Mouse (Mus musculus) heart, postnatal 0 days (tissue): ENCODE measurements around the gene Gm1043. TPM values are rescaled to one million over a fixed set of nuclear protein-coding genes. Genes with fewer than 3 reads are reported as not detected.

Experiments used
- ATAC-seq: fragments of 200-750 bp; cut with Nextera tagmentation; 2 replicates; pipeline ENCODE4 v1.8.0; 2017; ENCODE audit warnings: low read depth, moderate number of reproducible peaks, moderate library complexity; ENCODE audit not compliant: insufficient read depth
- DNase-seq: peaks from one replicate; pipeline ENCODE4 v3.0.0-alpha.2; 2016; ENCODE audit warnings: low spot score
- H3K27ac ChIP-seq: fragments of 300-500 bp; sonication (generic); 2 replicates; pipeline ENCODE4 v1.5.1; 2014; ENCODE audit warnings: low read depth, mild to moderate bottlenecking
- H3K27me3 ChIP-seq: fragments of 300-500 bp; sonication (generic); 2 replicates; pipeline ENCODE4 v1.6.1; 2014; ENCODE audit warnings: low read length, mixed read lengths; ENCODE audit not compliant: control insufficient read depth, insufficient read depth
- H3K36me3 ChIP-seq: fragments of 300-500 bp; sonication (generic); replicated peaks from 2 replicates; pipeline ENCODE4 v1.6.1; 2014; ENCODE audit warnings: low read length, mixed read lengths; ENCODE audit not compliant: control insufficient read depth, insufficient read depth
- H3K4me1 ChIP-seq: fragments of 300-500 bp; sonication (generic); 2 replicates; pipeline ENCODE4 v1.6.1; 2014; ENCODE audit warnings: antibody characterized with exemption; ENCODE audit not compliant: control insufficient read depth, insufficient read depth
- H3K4me2 ChIP-seq: fragments of 300-500 bp; sonication (generic); 2 replicates; pipeline ENCODE4 v1.6.1; 2014; ENCODE audit warnings: low read depth, mild to moderate bottlenecking, low read length, moderate library complexity
- H3K4me3 ChIP-seq: fragments of 300-500 bp; sonication (generic); 2 replicates; pipeline ENCODE4 v1.5.1; 2014; ENCODE audit warnings: low read depth, low read length
- H3K9ac ChIP-seq: fragments of 300-500 bp; sonication (generic); replicated peaks from 2 replicates; pipeline ENCODE4 v1.6.1; 2014; ENCODE audit warnings: low read depth, low read length, mixed read lengths
- H3K9me3 ChIP-seq: fragments of 300-500 bp; sonication (generic); replicated peaks from 2 replicates; pipeline ENCODE4 v1.6.1; 2016; ENCODE audit warnings: low read length; ENCODE audit not compliant: control insufficient read depth
- CTCF ChIP-seq: IDR thresholded peaks from 2 replicates; pipeline ENCODE4 v1.5.1; 2016; ENCODE audit warnings: antibody characterized with exemption, control low read depth, low read depth
- EP300 ChIP-seq: IDR thresholded peaks from 2 replicates; pipeline ENCODE4 v1.6.1; 2016; ENCODE audit warnings: antibody characterized with exemption, low read depth
- whole genome bisulfite sequencing: fragments of 180-500 bp; shearing (Covaris S2); extraction: QIAGEN DNeasy Blood & Tissue Kit; methylation state at CpG from one replicate; pipeline ENCODE4 v1.1.7; 2014; 5-methylcytosine and 5-hydroxymethylcytosine counted together
- polyA plus RNA-seq: library from polyadenylated mRNA; unstranded; fragments of >200 nt; fragmentation: Nextera tagmentation; extraction: Ambion mirVana; gene quantifications from 2 replicates; pipeline ENCODE4 v1.2.1, GENCODE M21; 2015
- total RNA-seq: library from RNA; depleted of rRNA; stranded (reverse); fragments of >200 nt; gene quantifications from 2 replicates; pipeline ENCODE4 v1.2.3, GENCODE M21; 2014; ENCODE audit warnings: low replicate concordance

Gene Gm1043
- total and polyA plus RNA-seq, 2 experiments from 2014 or later: not detected

DNA sequence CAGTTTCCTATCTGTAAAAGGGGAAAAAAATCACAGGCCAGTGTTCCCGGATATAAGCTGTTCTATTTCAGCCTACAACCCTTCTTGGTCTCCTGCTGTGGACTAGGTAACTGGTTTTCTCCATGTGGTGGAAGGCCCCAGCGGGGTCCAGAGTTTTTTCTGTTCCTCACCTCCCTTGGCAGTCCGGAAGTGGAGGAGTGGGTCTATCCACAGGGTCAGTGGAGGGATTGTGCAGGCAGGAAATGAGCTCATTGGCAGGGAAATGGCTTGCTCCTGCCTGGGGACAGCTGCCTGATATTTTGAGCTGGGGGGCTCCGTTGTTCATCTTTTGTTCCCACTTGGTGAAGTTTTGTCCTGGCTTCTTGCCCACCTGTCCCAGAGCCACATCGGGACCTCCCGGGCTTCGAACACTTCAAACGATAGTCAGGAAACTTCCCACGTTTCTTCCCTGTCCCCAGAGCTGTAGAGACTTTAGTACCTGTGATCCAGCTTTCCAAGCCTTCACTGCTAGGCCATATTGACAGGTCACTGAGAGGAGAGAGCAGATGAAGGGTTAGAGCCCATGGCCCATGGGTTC is 159.6 kb downstream of the Gm1043 start:
- ATAC-seq: no peak
- H3K27me3 ChIP-seq: peaks cover 78% of the 10 kb centered on the region
- no peak for DNase-seq
- WGBS: 22% methylated on average over 9 of the region's 9 CpGs
- H3K9me3 ChIP-seq: no peaks in the 10 kb centered on the region
- H3K4me2 ChIP-seq: peak overlapping the region; percentile 69; the same call in 1 of the 2 replicates
- H3K36me3 ChIP-seq: no peaks in the 10 kb centered on the region
- H3K4me1 ChIP-seq: 0 out of 2 replicates have a peak, but pooled peaks cover 8% of the 10 kb centered on the region
- no peak for TF ChIP-seq EP300
- TF ChIP-seq CTCF: no peak
- no peak overlapping the region for H3K4me3 ChIP-seq
- no peak overlapping the region for H3K9ac ChIP-seq
- H3K27ac ChIP-seq: no peak overlapping the region

DNA sequence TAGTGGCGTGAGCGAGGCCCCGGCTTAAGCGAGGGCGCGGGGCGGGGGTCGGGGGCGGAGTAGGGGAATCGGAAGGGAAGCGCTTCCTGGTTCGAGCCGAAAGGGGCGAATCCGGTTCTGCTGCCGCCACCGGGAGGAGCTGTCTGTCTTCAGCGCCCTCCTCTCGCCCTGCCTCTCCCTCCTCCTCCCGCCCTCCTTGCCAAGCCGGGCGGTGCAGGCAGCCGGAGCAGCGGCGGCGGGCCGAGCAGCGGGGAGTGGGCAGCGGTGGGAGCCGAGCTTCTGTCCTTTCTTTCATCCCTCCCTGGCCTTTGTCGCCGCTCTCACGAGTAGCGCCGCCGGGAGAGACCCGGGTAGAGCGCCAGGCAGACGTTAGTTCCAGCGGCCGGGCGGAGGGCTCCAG is 160.5 kb downstream of the Gm1043 start:
- Histone ChIP-seq H3K4me2 (peak overlapping the region; percentile 69), H3K4me1 (0 out of 2 replicates have a peak, but pooled peaks cover 8% of the 10 kb centered on the region), H3K9ac (no peak overlapping the region), H3K36me3 (no peaks in the 10 kb centered on the region), H3K27me3 (peaks cover 69% of the 10 kb centered on the region), H3K4me3 (peak overlapping the region; percentile 54), H3K27ac (no peak overlapping the region), H3K9me3 (no peaks in the 10 kb centered on the region)
- WGBS: under 1% methylated on average over 41 of the region's 42 CpGs
- ATAC-seq: peak; percentile 42; the same call in 1 of the 2 replicates
- no peak for DNase-seq
- TF ChIP-seq EP300 (no peak), CTCF (peak; percentile 4; the same call in 1 of the 2 replicates)

DNA sequence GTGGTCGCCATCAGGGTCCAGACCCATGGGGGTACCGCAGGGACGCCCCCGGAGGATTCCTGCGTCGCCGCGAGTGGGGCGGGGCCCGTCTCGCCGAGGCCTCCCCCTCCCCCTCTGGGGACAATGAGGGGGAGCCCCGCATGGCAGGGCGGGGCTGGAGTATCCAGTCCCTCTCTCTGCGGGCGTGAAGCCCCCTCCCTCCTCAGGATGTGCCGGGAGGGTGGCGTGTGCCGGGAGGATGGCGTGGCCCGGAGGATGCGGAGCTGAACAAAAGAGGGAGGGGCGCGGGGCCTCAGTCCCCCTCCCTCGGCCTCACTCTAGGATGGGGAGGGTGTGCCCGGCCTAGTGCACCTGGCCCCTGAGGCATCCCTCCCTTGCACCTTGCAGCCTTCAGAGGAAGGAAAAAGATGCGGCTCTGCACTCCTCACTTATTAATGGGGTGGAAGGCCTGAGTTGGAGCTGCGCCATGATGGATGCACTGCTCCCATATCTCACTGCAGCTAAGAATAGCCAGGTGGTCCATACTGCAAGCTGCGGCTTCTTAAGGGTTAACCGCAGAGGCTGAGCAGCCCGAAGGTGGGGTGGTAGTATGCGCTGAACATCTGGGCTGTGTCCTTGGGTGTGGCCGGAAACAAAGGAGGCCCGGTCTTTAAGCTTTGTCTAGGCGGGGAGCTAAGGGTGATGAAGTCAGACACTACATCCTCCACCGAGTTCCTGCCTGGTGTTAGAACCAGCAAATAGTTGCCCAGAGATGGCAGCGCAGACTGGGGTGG is 161.2 kb downstream of the Gm1043 start:
- H3K27me3 ChIP-seq: peaks cover 62% of the 10 kb centered on the region
- no peak for TF ChIP-seq CTCF
- ATAC-seq: peak; percentile 10; the same call in 1 of the 2 replicates
- no peak overlapping the region for H3K9ac ChIP-seq
- H3K4me3 ChIP-seq: peak overlapping the region; percentile 54
- H3K4me1 ChIP-seq: 0 out of 2 replicates have a peak, but pooled peaks cover 8% of the 10 kb centered on the region
- no peaks in the 10 kb centered on the region for H3K9me3 ChIP-seq
- peak overlapping the region; percentile 69 for H3K4me2 ChIP-seq
- H3K36me3 ChIP-seq: no peaks in the 10 kb centered on the region
- under 1% methylated on average over 29 of the region's 37 CpGs for WGBS
- DNase-seq: no peak
- no peak overlapping the region for H3K27ac ChIP-seq

DNA sequence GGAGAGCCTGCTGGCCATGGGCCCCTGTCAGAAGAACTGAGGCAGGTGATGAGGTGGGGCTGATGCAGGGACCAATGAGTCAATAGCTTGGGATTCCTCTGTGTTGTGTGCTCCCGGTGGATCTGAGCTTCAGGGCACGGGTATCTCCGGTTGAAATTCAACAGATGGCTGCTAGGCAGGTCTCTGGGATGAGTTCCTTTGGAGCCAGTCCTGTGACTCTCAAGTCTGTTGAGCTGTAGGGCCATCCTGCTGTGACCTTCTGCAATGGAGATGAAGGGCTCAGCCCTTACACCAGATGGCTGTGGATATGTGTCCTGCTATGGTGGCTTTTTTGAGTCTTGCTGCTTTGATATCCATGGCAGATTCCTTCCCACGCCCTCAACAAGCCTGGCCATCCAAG is 162.3 kb downstream of the Gm1043 start:
- Histone ChIP-seq H3K9me3 (no peaks in the 10 kb centered on the region), H3K27ac (no peak overlapping the region), H3K4me1 (0 out of 2 replicates have a peak, but pooled peaks cover under 1% of the 10 kb centered on the region), H3K27me3 (peaks cover 51% of the 10 kb centered on the region), H3K4me2 (no peak overlapping the region), H3K36me3 (no peaks in the 10 kb centered on the region), H3K9ac (no peak overlapping the region), H3K4me3 (no peak overlapping the region)
- 42% methylated on average over 4 of the region's 4 CpGs for WGBS
- DNase-seq (no peak), ATAC-seq (no peak)
- TF ChIP-seq EP300 (no peak), CTCF (no peak)

DNA sequence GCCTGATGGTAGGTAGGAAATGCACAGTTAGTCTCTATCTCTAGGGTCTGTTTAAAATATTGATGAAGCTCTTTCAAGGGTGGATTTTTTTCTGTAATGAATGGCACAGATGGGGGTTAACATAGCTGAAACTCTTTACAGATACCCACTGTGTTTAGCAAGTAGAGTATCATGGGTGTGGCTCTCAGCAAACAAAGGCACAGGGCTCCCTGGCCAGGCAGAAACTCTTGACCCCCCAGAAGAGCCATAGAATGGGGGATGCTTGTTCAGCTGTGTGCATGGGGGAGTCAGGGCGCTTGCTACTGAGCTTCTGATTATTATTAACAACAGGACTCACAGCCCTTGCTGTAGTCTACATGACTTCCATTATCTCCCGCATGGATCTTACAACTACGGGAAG is 163.7 kb downstream of the Gm1043 start:
- Histone ChIP-seq H3K27ac (no peak overlapping the region), H3K9me3 (no peaks in the 10 kb centered on the region), H3K9ac (no peak overlapping the region), H3K27me3 (peaks cover 37% of the 10 kb centered on the region), H3K4me2 (no peak overlapping the region), H3K4me3 (no peak overlapping the region), H3K4me1 (no peaks in the 10 kb centered on the region), H3K36me3 (no peaks in the 10 kb centered on the region)
- ATAC-seq: no peak
- WGBS: 57% methylated on average over 3 of the region's 3 CpGs
- TF ChIP-seq CTCF (no peak), EP300 (no peak)
- no peak for DNase-seq
